Mouse (Mus musculus) lung, postnatal 0 days (tissue): ENCODE measurements around the gene Lenep. TPM values are rescaled to one million over a fixed set of nuclear protein-coding genes. Genes with fewer than 3 reads are reported as not detected.
A peak's percentile ranks its signal among the peaks of the same experiment; 100 is the strongest.

Source experiments
- ATAC-seq: fragments of 200-750 bp; cut with Nextera tagmentation; 2 replicates; pipeline ENCODE4 v1.8.0; 2017; ENCODE audit warnings: moderate library complexity
- DNase-seq: peaks from one replicate; pipeline ENCODE4 v3.0.0-alpha.2; 2016; ENCODE audit warnings: low spot score
- H3K27ac ChIP-seq: fragments of 300-500 bp; sonication (generic); 2 replicates; pipeline ENCODE4 v1.5.1; 2014; ENCODE audit warnings: antibody characterized with exemption, mild to moderate bottlenecking, low read length, mixed read lengths
- H3K27me3 ChIP-seq: fragments of 300-500 bp; sonication (generic); replicated peaks from 2 replicates; pipeline ENCODE4 v1.6.1; 2014; ENCODE audit warnings: low read length, mixed read lengths; ENCODE audit not compliant: insufficient read depth
- H3K36me3 ChIP-seq: fragments of 300-500 bp; sonication (generic); 2 replicates; pipeline ENCODE4 v1.6.1; 2014; ENCODE audit warnings: low read length, mixed read lengths; ENCODE audit not compliant: insufficient read depth
- H3K4me1 ChIP-seq: fragments of 300-500 bp; sonication (generic); 2 replicates; pipeline ENCODE4 v1.6.1; 2014; ENCODE audit warnings: antibody characterized with exemption, low read depth, low read length, mixed read lengths; ENCODE audit not compliant: insufficient read depth
- H3K4me2 ChIP-seq: fragments of 300-500 bp; sonication (generic); replicated peaks from 2 replicates; pipeline ENCODE4 v1.6.1; 2014; ENCODE audit warnings: low read depth, mild to moderate bottlenecking, low read length, moderate library complexity, mixed read lengths
- H3K4me3 ChIP-seq: fragments of 300-500 bp; sonication (generic); 2 replicates; pipeline ENCODE4 v1.5.1; 2014; ENCODE audit warnings: low read depth, low read length
- H3K9ac ChIP-seq: fragments of 300-500 bp; sonication (generic); replicated peaks from 2 replicates; pipeline ENCODE4 v1.6.1; 2014; ENCODE audit warnings: low read depth, mild to moderate bottlenecking
- H3K9me3 ChIP-seq: fragments of 300-500 bp; sonication (generic); 2 replicates; pipeline ENCODE4 v1.6.1; 2016; ENCODE audit warnings: low read length, mixed read lengths
- CTCF ChIP-seq: IDR thresholded peaks from 2 replicates; pipeline ENCODE4 v1.5.1; 2016; ENCODE audit warnings: antibody characterized with exemption, mild to moderate bottlenecking
- EP300 ChIP-seq: IDR thresholded peaks from 2 replicates; pipeline ENCODE4 v1.6.1; 2016; ENCODE audit warnings: antibody characterized with exemption, mild to moderate bottlenecking, control low read depth
- WGBS: fragments of 180-500 bp; shearing (Covaris S2); extraction: QIAGEN DNeasy Blood & Tissue Kit; methylation state at CpG from one replicate; pipeline ENCODE4 v1.1.7; 2014; 5-methylcytosine and 5-hydroxymethylcytosine counted together
- polyA plus RNA-seq: library from polyadenylated mRNA; unstranded; fragments of >200 nt; fragmentation: Nextera tagmentation; extraction: Ambion mirVana; gene quantifications from 2 replicates; pipeline ENCODE4 v1.2.1, GENCODE M21; 2015

Lenep gene
- polyA plus RNA-seq, 1 experiment from 2014 or later, result not detected

GRCm38 (mm10) chr3:89421002-89421774 is 18.6 kb upstream of the Lenep start:
- ATAC-seq (peak; percentile 80), DNase-seq (peak; percentile 98)
- no peaks in the 10 kb centered on the region for H3K9me3 ChIP-seq
- WGBS, result under 1% methylated on average over 11 of the region's 11 CpGs
- peaks cover 12% of the 10 kb centered on the region; the same call in 1 of the 2 replicates for H3K36me3 ChIP-seq
- H3K4me1 ChIP-seq, result peaks cover 15% of the 10 kb centered on the region; the same call in 1 of the 2 replicates
- TF ChIP-seq CTCF, result no peak
- TF ChIP-seq EP300, result peak; percentile 70
- H3K9ac ChIP-seq, result peak overlapping the region; percentile 51
- no peaks in the 10 kb centered on the region for H3K27me3 ChIP-seq
- H3K4me3 ChIP-seq, result peak overlapping the region; percentile 45
- H3K27ac ChIP-seq, result peak overlapping the region; percentile 99
- H3K4me2 ChIP-seq, result peak overlapping the region; percentile 67

GRCm38 (mm10) chr3:89420421-89420820 is 17.8 kb upstream of the Lenep start:
- no peaks in the 10 kb centered on the region for H3K27me3 ChIP-seq
- no peak for TF ChIP-seq CTCF
- TF ChIP-seq EP300, result no peak
- peak overlapping the region; percentile 67 for H3K4me2 ChIP-seq
- H3K27ac ChIP-seq, result peak overlapping the region; percentile 99
- H3K4me3 ChIP-seq, result peak overlapping the region; percentile 71; the same call in 1 of the 2 replicates
- peaks cover 15% of the 10 kb centered on the region; the same call in 1 of the 2 replicates for H3K4me1 ChIP-seq
- H3K9ac ChIP-seq, result no peak overlapping the region
- 15% methylated on average over 2 of the region's 2 CpGs for WGBS
- no peaks in the 10 kb centered on the region for H3K9me3 ChIP-seq
- no peak for DNase-seq
- ATAC-seq, result no peak
- H3K36me3 ChIP-seq, result peaks cover 12% of the 10 kb centered on the region; the same call in 1 of the 2 replicates

- H3K4me1 ChIP-seq, result peaks cover 15% of the 10 kb centered on the region; the same call in 1 of the 2 replicates
Measured at GRCm38 (mm10) chr3:89419981-89420380, 17.4 kb upstream of the Lenep start.

GRCm38 (mm10) chr3:89419571-89419970 is 17.0 kb upstream of the Lenep start:
- Histone ChIP-seq H3K27me3 (no peaks in the 10 kb centered on the region), H3K4me3 (peak overlapping the region; percentile 71), H3K36me3 (0 out of 2 replicates have a peak, but pooled peaks cover 9% of the 10 kb centered on the region), H3K4me2 (peak overlapping the region; percentile 87), H3K27ac (peak overlapping the region; percentile 99), H3K9me3 (no peaks in the 10 kb centered on the region), H3K4me1 (peaks cover 15% of the 10 kb centered on the region; the same call in 1 of the 2 replicates), H3K9ac (peak overlapping the region; percentile 77)
- TF ChIP-seq EP300 (peak; percentile 84), CTCF (no peak)
- DNase-seq (peak; percentile 96), ATAC-seq (peak; percentile 30)
- under 1% methylated on average over 9 of the region's 9 CpGs for WGBS

More at GRCm38 (mm10) chr3:89419981-89420380, 17.4 kb upstream of the Lenep start:
- peak; percentile 70 for DNase-seq
- TF ChIP-seq CTCF, result no peak
- WGBS, result 14% methylated on average over 3 of the region's 3 CpGs
- no peaks in the 10 kb centered on the region for H3K27me3 ChIP-seq
- H3K4me3 ChIP-seq, result peak overlapping the region; percentile 71
- peak overlapping the region; percentile 99 for H3K27ac ChIP-seq
- no peaks in the 10 kb centered on the region for H3K9me3 ChIP-seq
- peak overlapping the region; percentile 87 for H3K4me2 ChIP-seq
- 0 out of 2 replicates have a peak, but pooled peaks cover 9% of the 10 kb centered on the region for H3K36me3 ChIP-seq
- ATAC-seq, result no peak
- H3K9ac ChIP-seq, result peak overlapping the region; percentile 77

GRCm38 (mm10) chr3:89418861-89419250 is 16.3 kb upstream of the Lenep start:
- DNase-seq (peak; percentile 96), ATAC-seq (peak; percentile 49)
- H3K4me1 ChIP-seq, result peaks cover 15% of the 10 kb centered on the region; the same call in 1 of the 2 replicates
- WGBS, result under 1% methylated on average over 16 of the region's 16 CpGs
- peak overlapping the region; percentile 99 for H3K27ac ChIP-seq
- peak overlapping the region; percentile 77 for H3K9ac ChIP-seq
- peak overlapping the region; percentile 87 for H3K4me2 ChIP-seq
- TF ChIP-seq CTCF (no peak), EP300 (peak; percentile 68; the same call in 1 of the 2 replicates)
- peak overlapping the region; percentile 71 for H3K4me3 ChIP-seq
- no peaks in the 10 kb centered on the region for H3K27me3 ChIP-seq
- no peaks in the 10 kb centered on the region for H3K9me3 ChIP-seq
- H3K36me3 ChIP-seq, result 0 out of 2 replicates have a peak, but pooled peaks cover 7% of the 10 kb centered on the region

- H3K36me3 ChIP-seq, result 0 out of 2 replicates have a peak, but pooled peaks cover 2% of the 10 kb centered on the region
- peaks cover 15% of the 10 kb centered on the region; the same call in 1 of the 2 replicates for H3K4me1 ChIP-seq
- H3K9me3 ChIP-seq, result no peaks in the 10 kb centered on the region
- TF ChIP-seq CTCF, result no peak
- TF ChIP-seq EP300, result no peak
- peak; percentile 91 for ATAC-seq
- H3K4me2 ChIP-seq, result peak within 1 kb of the TSS; percentile 87
- H3K4me3 ChIP-seq, result peak within 1 kb of the TSS; percentile 71
- peak; percentile 100 for DNase-seq
- H3K27ac ChIP-seq, result peak within 1 kb of the TSS; percentile 99
- no peaks in the 10 kb centered on the region for H3K27me3 ChIP-seq
- H3K9ac ChIP-seq, result peak within 1 kb of the TSS; percentile 77
- WGBS, result 0% methylated on average over 39 of the region's 39 CpGs
Measured at GRCm38 (mm10) chr3:89418170-89418860, 15.7 kb upstream of the Lenep start, which contains the start of the genes Cks1b and Shc1. TSS of gene Cks1b (minus strand) at chr3:89418383. TSS of gene Shc1 (plus strand) at chr3:89418443.
